Mouse (Mus musculus) liver, embryonic 14.5 days (tissue): ENCODE measurements around the gene F2rl1.

Experiments used
- CTCF ChIP-seq: IDR thresholded peaks from 2 replicates; pipeline ENCODE4 v1.5.1; 2016; ENCODE audit warnings: antibody characterized with exemption, low read depth, control low read depth
- EP300 ChIP-seq: IDR thresholded peaks from 2 replicates; pipeline ENCODE4 v1.6.1; 2016; ENCODE audit warnings: antibody characterized with exemption, low read depth

GRCm38 (mm10) chr13:95522176-95522575 lies 2.9 kb downstream of the F2rl1 start:
- TF ChIP-seq CTCF (no peak), EP300 (no peak)
